23 mouse cellular contexts compared by ENCODE assay signal in the genomic region with DNA sequence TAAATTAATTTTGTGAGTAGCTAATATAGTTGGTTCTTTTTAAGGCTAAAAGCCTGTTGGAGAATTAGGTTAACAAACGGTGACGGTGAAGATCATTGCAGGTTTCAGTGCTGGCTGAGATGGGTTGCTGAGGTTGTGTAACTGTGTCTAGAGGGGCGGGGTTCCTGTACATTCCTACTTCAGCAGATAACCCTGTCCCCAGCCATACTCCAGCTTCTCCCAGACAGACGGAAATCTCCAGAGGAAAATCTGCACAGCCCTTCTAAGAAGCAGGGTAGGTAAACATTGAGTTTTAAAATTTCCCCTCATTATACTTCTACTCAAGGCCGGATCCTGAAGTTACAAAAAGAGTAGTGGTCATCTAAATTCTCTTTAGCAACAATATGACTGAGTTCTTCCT. TPM values are rescaled to one million over a fixed set of nuclear protein-coding genes. Genes with fewer than 3 reads are reported as not detected.
DNase-seq lines count a peak whose midpoint lies in the region; ATAC-seq lines count a peak whose summit lies in the region.
"Had no signal": no experiment of that assay in that cellular context is flagged by ENCODE, and none has a peak within 500 bp of the region (broad histone marks: within the 10 kb centered on the region; RNA-seq: fewer than 3 reads in every experiment).

No protein-coding gene starts in this region.

- H3K4me1 ChIP-seq in hindbrain, embryonic 11.5 days (replicated peaks; ENCODE audit: control insufficient read depth, insufficient read depth, low read length), result peaks cover 5% of the 10 kb centered on the region
- no peaks in the 10 kb centered on the region for H3K4me1 ChIP-seq in hindbrain, embryonic 16.5 days (ENCODE audit: control insufficient read depth, insufficient read depth, low read depth, low read length)
- H3K4me1 ChIP-seq in midbrain, embryonic 16.5 days (ENCODE audit: control insufficient read depth, insufficient read depth, low read length), result peaks cover 3% of the 10 kb centered on the region; the same call in 1 of the 2 replicates
- no peaks in the 10 kb centered on the region for H3K4me1 ChIP-seq in midbrain, embryonic 14.5 days (ENCODE audit: control insufficient read depth, insufficient read depth, low read length)
- no peaks in the 10 kb centered on the region; the same call in 1 of the 2 replicates for H3K4me1 ChIP-seq in forebrain, embryonic 12.5 days

- H3K27me3 ChIP-seq in hindbrain, embryonic 11.5 days (ENCODE audit: control insufficient read depth, insufficient read depth, low read length), result peaks cover 64% of the 10 kb centered on the region
- H3K27me3 ChIP-seq in hindbrain, embryonic 16.5 days (replicated peaks; ENCODE audit: control insufficient read depth, insufficient read depth, low read length), result peaks cover 50% of the 10 kb centered on the region
- H3K27me3 ChIP-seq in midbrain, embryonic 16.5 days (ENCODE audit: control insufficient read depth, insufficient read depth, low read depth, low read length), result peaks cover 41% of the 10 kb centered on the region
- peaks cover 72% of the 10 kb centered on the region for H3K27me3 ChIP-seq in midbrain, embryonic 14.5 days (ENCODE audit: control insufficient read depth, insufficient read depth, low read length)
- peaks cover 20% of the 10 kb centered on the region; the same call in 1 of the 2 replicates for H3K27me3 ChIP-seq in forebrain, embryonic 12.5 days

- ATAC-seq in hindbrain, embryonic 11.5 days (ENCODE audit: low FRiP score), result no peak
- ATAC-seq in hindbrain, embryonic 16.5 days, result no peak
- ATAC-seq in midbrain, embryonic 16.5 days, result no peak
- no peak for ATAC-seq in midbrain, embryonic 14.5 days (ENCODE audit: low FRiP score, low TSS enrichment)
- no peak for ATAC-seq in forebrain, embryonic 12.5 days (ENCODE audit: low FRiP score)
- ATAC-seq: inflammation-experienced regulatory T-cells, adult 6 months had no signal

- H3K36me3 ChIP-seq in hindbrain, embryonic 11.5 days (ENCODE audit: control insufficient read depth, insufficient read depth, low read length), result no peaks in the 10 kb centered on the region
- H3K36me3 ChIP-seq in hindbrain, embryonic 16.5 days (ENCODE audit: control insufficient read depth, insufficient read depth, low read length), result no peaks in the 10 kb centered on the region
- no peaks in the 10 kb centered on the region for H3K36me3 ChIP-seq in midbrain, embryonic 16.5 days (ENCODE audit: control insufficient read depth, insufficient read depth, low read length)
- H3K36me3 ChIP-seq in midbrain, embryonic 14.5 days (ENCODE audit: control insufficient read depth, insufficient read depth, low read length), result no peaks in the 10 kb centered on the region
- H3K36me3 ChIP-seq in forebrain, embryonic 12.5 days (replicated peaks), result peaks cover 9% of the 10 kb centered on the region; the same call in 1 of the 2 replicates
- H3K36me3 ChIP-seq: kidney, embryonic 15.5 days; limb, embryonic 13.5 days; neural tube, embryonic 13.5 days had no signal

- no peak overlapping the region for H3K9ac ChIP-seq in hindbrain, embryonic 11.5 days (ENCODE audit: low read depth, low read length)
- no peak overlapping the region for H3K9ac ChIP-seq in hindbrain, embryonic 16.5 days (ENCODE audit: low read depth, low read length)
- H3K9ac ChIP-seq in midbrain, embryonic 16.5 days (ENCODE audit: low read depth, low read length), result no peak overlapping the region
- H3K9ac ChIP-seq in midbrain, embryonic 14.5 days (replicated peaks; ENCODE audit: low read length), result no peak overlapping the region
- H3K9ac ChIP-seq in forebrain, embryonic 12.5 days, result peak overlapping the region; percentile 96
- H3K9ac ChIP-seq: kidney, embryonic 15.5 days; limb, embryonic 13.5 days; liver, embryonic 14.5 days; neural tube, embryonic 13.5 days had no signal

- no peak overlapping the region for H3K4me2 ChIP-seq in hindbrain, embryonic 11.5 days (replicated peaks; ENCODE audit: low read depth, low read length)
- H3K4me2 ChIP-seq in hindbrain, embryonic 16.5 days (ENCODE audit: low read length), result no peak overlapping the region
- H3K4me2 ChIP-seq in midbrain, embryonic 16.5 days (ENCODE audit: low read length), result peak overlapping the region; percentile 16; the same call in 1 of the 2 replicates
- H3K4me2 ChIP-seq in midbrain, embryonic 14.5 days (ENCODE audit: low read length), result no peak overlapping the region
- peak overlapping the region; percentile 60 for H3K4me2 ChIP-seq in forebrain, embryonic 12.5 days
- H3K4me2 ChIP-seq: kidney, embryonic 15.5 days; limb, embryonic 13.5 days; neural tube, embryonic 13.5 days had no signal

- H3K27ac ChIP-seq in hindbrain, embryonic 11.5 days (ENCODE audit: low read depth, low read length), result no peak overlapping the region
- H3K27ac ChIP-seq in hindbrain, embryonic 16.5 days (ENCODE audit: low read depth, low read length), result no peak overlapping the region; the same call in 1 of the 2 replicates
- H3K27ac ChIP-seq in midbrain, embryonic 16.5 days (ENCODE audit: low read length), result no peak overlapping the region
- no peak overlapping the region for H3K27ac ChIP-seq in midbrain, embryonic 14.5 days (replicated peaks; ENCODE audit: low read depth, low read length)
- peak overlapping the region; percentile 98 for H3K27ac ChIP-seq in forebrain, embryonic 12.5 days
- H3K27ac ChIP-seq: kidney, embryonic 15.5 days; limb, embryonic 13.5 days; liver, embryonic 14.5 days; neural tube, embryonic 13.5 days had no signal

- H3K4me3 ChIP-seq in hindbrain, embryonic 11.5 days (ENCODE audit: low read depth, low read length), result no peak overlapping the region
- no peak overlapping the region; the same call in 1 of the 2 replicates for H3K4me3 ChIP-seq in hindbrain, embryonic 16.5 days (ENCODE audit: low read length)
- peak overlapping the region; percentile 11; the same call in 1 of the 2 replicates for H3K4me3 ChIP-seq in midbrain, embryonic 16.5 days (ENCODE audit: low read depth, low read length)
- H3K4me3 ChIP-seq in midbrain, embryonic 14.5 days (replicated peaks; ENCODE audit: low read depth, low read length), result no peak overlapping the region
- peak overlapping the region; percentile 60 for H3K4me3 ChIP-seq in forebrain, embryonic 12.5 days (replicated peaks)
- H3K4me3 ChIP-seq: kidney, embryonic 15.5 days; limb, embryonic 13.5 days; neural tube, embryonic 13.5 days had no signal

- peak; percentile 54 for DNase-seq in hindbrain, embryonic 11.5 days (ENCODE audit: low spot score)
- DNase-seq in midbrain, embryonic 14.5 days, result no peak
- DNase-seq in retina, postnatal 1 day, result peak; percentile 4
- no peak for DNase-seq in adrenal gland, postnatal 4 days (ENCODE audit: low spot score in 2 of 2)
- no peak for DNase-seq in cerebellum, adult 9-10 months
- DNase-seq: cerebellum, adult 11-12 months had no signal

- no peaks in the 10 kb centered on the region for H3K9me3 ChIP-seq in hindbrain, embryonic 11.5 days (ENCODE audit: control insufficient read depth, low read length)
- peaks cover 6% of the 10 kb centered on the region for H3K9me3 ChIP-seq in hindbrain, embryonic 16.5 days (ENCODE audit: control insufficient read depth, low read length)
- H3K9me3 ChIP-seq in midbrain, embryonic 16.5 days (replicated peaks; ENCODE audit: control insufficient read depth, low read length, poor library complexity, severe bottlenecking), result no peaks in the 10 kb centered on the region; the same call in 1 of the 2 replicates
- H3K9me3 ChIP-seq in midbrain, embryonic 14.5 days (ENCODE audit: control insufficient read depth, low read length), result no peaks in the 10 kb centered on the region
- no peaks in the 10 kb centered on the region for H3K9me3 ChIP-seq in forebrain, embryonic 12.5 days
- H3K9me3 ChIP-seq: kidney, embryonic 15.5 days; neural tube, embryonic 13.5 days had no signal

- under 1% methylated on average over 5 of the region's 5 CpGs for WGBS in hindbrain, embryonic 11.5 days
- 2% methylated on average over 5 of the region's 5 CpGs for WGBS in hindbrain, embryonic 16.5 days
- 5% methylated on average over 5 of the region's 5 CpGs for WGBS in midbrain, embryonic 16.5 days
- 2% methylated on average over 5 of the region's 5 CpGs for WGBS in midbrain, embryonic 14.5 days
- WGBS in forebrain, embryonic 12.5 days, result 0% methylated on average over 5 of the region's 5 CpGs

RNA-seq across cellular contexts. Expression of a gene that starts 4.7 kb away (rescaled TPM):
- polyA plus RNA-seq in hindbrain, embryonic 11.5 days (2014; fragmentation: Nextera tagmentation; extraction: Ambion mirVana), result 0.08 TPM in 1 of 2 replicates, not detected in the other
- 0.12 TPM in 1 of 2 replicates, not detected in the other for polyA plus RNA-seq in hindbrain, embryonic 16.5 days (2015; fragmentation: Nextera tagmentation; extraction: Ambion mirVana)
- polyA plus RNA-seq in midbrain, embryonic 16.5 days (2015; fragmentation: Nextera tagmentation; extraction: Ambion mirVana), result 0.10 TPM in 1 of 2 replicates, not detected in the other
- polyA plus RNA-seq in midbrain, embryonic 14.5 days (2014; fragmentation: Nextera tagmentation; extraction: Ambion mirVana), result not detected in 2 replicates
- 1.9 and 2.2 TPM in 2 replicates for polyA plus RNA-seq in forebrain, embryonic 12.5 days (2016; fragmentation: Nextera tagmentation; extraction: Ambion mirVana)
- total RNA-seq in adrenal gland, postnatal 4 days (2021), result not detected
- total RNA-seq: adrenal gland, adult 18-20 months; common myeloid progenitor, adult 5-6 weeks; gastrocnemius, postnatal 4 days; hematopoietic stem cell, adult 5-6 weeks; megakaryocyte, adult 5-6 weeks; MEL had no signal
- polyA plus RNA-seq: heart, embryonic 14.5 days; inflammation-experienced regulatory T-cells, adult 6 months; kidney, embryonic 15.5 days; large intestine, adult 2 months; limb, embryonic 13.5 days; liver, embryonic 14.5 days; lung, embryonic 16.5 days; neural tube, embryonic 13.5 days had no signal

RNA-seq across cellular contexts. Expression of a gene that starts 7.2 kb away (rescaled TPM):
- 0.39 and 0.49 TPM in 2 replicates for polyA plus RNA-seq in hindbrain, embryonic 11.5 days (2014; fragmentation: Nextera tagmentation; extraction: Ambion mirVana)
- 1.8 TPM in 1 of 2 replicates, not detected in the other for polyA plus RNA-seq in hindbrain, embryonic 16.5 days (2015; fragmentation: Nextera tagmentation; extraction: Ambion mirVana)
- 1.7 and 2.5 TPM in 2 replicates for polyA plus RNA-seq in midbrain, embryonic 16.5 days (2015; fragmentation: Nextera tagmentation; extraction: Ambion mirVana)
- 0.16 and 0.28 TPM in 2 replicates for polyA plus RNA-seq in midbrain, embryonic 14.5 days (2014; fragmentation: Nextera tagmentation; extraction: Ambion mirVana)
- 59.7 and 68.4 TPM in 2 replicates for polyA plus RNA-seq in forebrain, embryonic 12.5 days (2016; fragmentation: Nextera tagmentation; extraction: Ambion mirVana)
- under 1 TPM; 0.34 to 0.90 TPM for total RNA-seq in adrenal gland, postnatal 4 days (2021)
- total RNA-seq: adrenal gland, adult 18-20 months; common myeloid progenitor, adult 5-6 weeks; gastrocnemius, postnatal 4 days; hematopoietic stem cell, adult 5-6 weeks; megakaryocyte, adult 5-6 weeks; MEL had no signal
- polyA plus RNA-seq: heart, embryonic 14.5 days; inflammation-experienced regulatory T-cells, adult 6 months; kidney, embryonic 15.5 days; large intestine, adult 2 months; limb, embryonic 13.5 days; liver, embryonic 14.5 days had no signal

Comparison
In these comparisons a context has a peak if more than half of its experiments do, and no peak if none do; other contexts are left out.
1. H3K4me2 ChIP-seq: peak in midbrain, embryonic 16.5 days (single experiment) and forebrain, embryonic 12.5 days (single experiment); none in hindbrain, embryonic 11.5 days (single experiment), hindbrain, embryonic 16.5 days (single experiment) and midbrain, embryonic 14.5 days (single experiment).
2. H3K4me3 ChIP-seq: peak in midbrain, embryonic 16.5 days (single experiment) and forebrain, embryonic 12.5 days (single experiment); none in hindbrain, embryonic 11.5 days (single experiment), hindbrain, embryonic 16.5 days (single experiment) and midbrain, embryonic 14.5 days (single experiment).
3. DNase-seq: peak in hindbrain, embryonic 11.5 days (single experiment) and retina, postnatal 1 day (single experiment); none in midbrain, embryonic 14.5 days (single experiment), adrenal gland, postnatal 4 days (0 of 2) and cerebellum, adult 9-10 months (single experiment).
4. RNA of a gene that starts 7.2 kb away (polyA plus RNA-seq): 59.7 to 68.4 TPM in forebrain, embryonic 12.5 days; 1.7 to 2.5 TPM in midbrain, embryonic 16.5 days, 0.39 to 0.49 TPM in hindbrain, embryonic 11.5 days, 0.16 to 0.28 TPM in midbrain, embryonic 14.5 days and 1.8 TPM in hindbrain, embryonic 16.5 days; every median in the first group is over 10 times any median in the second.